Mouse (Mus musculus): ENCODE measurements around the gene Rps15. TPM values are rescaled to one million over a fixed set of nuclear protein-coding genes. Genes with fewer than 3 reads are reported as not detected.
A peak's percentile ranks its signal among the peaks of the same experiment; 100 is the strongest.

Rps15 gene
- polyA plus RNA-seq, 1 experiment from 2014 or later = 536 TPM

DNA sequence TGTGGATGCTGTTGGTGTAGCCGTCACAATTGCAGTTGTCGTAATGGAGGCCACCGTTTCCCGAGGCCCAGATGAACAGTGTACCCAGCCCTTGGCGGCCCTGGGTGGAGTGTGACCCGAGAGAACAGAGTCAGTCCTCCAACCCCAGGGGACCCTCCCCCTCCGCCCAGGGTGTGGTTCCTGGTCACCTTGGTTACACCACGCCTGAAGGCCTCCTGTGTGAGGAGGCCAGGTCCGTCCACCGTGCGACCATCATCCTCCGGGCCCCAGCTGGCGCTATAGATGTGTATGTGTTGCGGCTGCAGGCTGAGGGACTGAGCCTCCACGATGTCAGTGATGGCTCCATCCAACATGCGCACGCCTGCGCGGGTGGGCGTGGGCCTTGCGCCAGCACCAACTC lies 32.8 kb downstream of the Rps15 start:
- WGBS = 80% methylated on average over 21 of the region's 21 CpGs
- no peaks in the 10 kb centered on the region; the same call in 1 of the 2 replicates for H3K27me3 ChIP-seq (ENCODE audit: control insufficient read depth, insufficient read depth, low read length)

DNA sequence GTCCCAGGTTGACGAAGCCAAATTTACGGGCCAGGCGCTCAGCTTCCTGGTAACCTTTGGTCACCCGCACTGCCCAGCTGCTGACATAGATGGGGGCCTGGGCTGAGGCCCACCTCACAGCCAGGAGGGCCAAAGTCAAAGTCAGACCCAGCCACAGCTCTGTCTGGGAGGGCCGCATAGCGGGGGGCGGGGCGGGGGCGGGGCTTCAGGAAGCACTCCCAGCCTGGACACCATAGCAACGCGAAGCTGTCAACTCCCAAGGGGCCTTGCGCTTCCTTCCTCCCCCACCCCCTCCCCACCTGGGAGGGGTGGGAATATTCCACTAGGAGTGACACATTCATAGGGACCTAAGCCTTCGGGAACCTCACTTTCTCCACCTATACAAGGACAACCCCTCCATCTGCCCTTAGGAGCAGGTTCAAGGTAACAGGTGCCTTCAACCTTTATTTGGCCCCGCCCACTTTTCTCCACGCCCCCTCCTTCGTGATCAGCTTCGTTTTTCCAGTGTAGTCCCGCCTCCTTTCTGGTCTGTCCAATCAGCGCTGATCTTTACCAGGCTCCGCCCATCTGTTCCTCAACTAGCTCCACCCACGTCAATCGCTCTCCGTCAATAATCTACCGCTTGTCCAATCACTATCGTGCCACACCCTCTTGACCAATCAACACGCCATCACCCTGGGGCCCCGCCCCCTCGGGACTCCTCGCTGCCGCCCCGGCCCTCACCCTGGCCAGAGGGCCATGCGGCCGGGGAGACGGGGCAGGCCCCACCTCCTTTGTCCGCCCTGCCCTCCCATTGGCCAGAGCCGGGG lies 37.2 kb downstream of the Rps15 start, which contains the start of the genes Pcsk4 and Reep6:
Gene Pcsk4, minus strand, starts transcription at position 226 of the 809 bp plus-strand sequence.
Gene Reep6, plus strand, starts transcription at position 681 of the 809 bp plus-strand sequence.
- H3K9me3 ChIP-seq (replicated peaks; ENCODE audit: control insufficient read depth, low read length) = no peaks in the 10 kb centered on the region
- no peak within 1 kb of the TSS for H3K27ac ChIP-seq (ENCODE audit: low read length)
- 4% methylated on average over 36 of the region's 36 CpGs for WGBS

More for the DNA sequence above, 32.8 kb downstream of the Rps15 start:
- no peak overlapping the region for H3K9ac ChIP-seq (ENCODE audit: low read length)
- H3K9me3 ChIP-seq (replicated peaks; ENCODE audit: control insufficient read depth, low read length) = no peaks in the 10 kb centered on the region
- no peak for ATAC-seq (replicated peaks; ENCODE audit: extremely low read depth, insufficient read depth, low FRiP score)
- no peak overlapping the region for H3K4me2 ChIP-seq (ENCODE audit: low read depth, low read length)
- no peak overlapping the region for H3K27ac ChIP-seq (ENCODE audit: low read length)
- H3K36me3 ChIP-seq (ENCODE audit: control insufficient read depth, insufficient read depth) = no peaks in the 10 kb centered on the region
- H3K4me1 ChIP-seq (ENCODE audit: control insufficient read depth, insufficient read depth, low read length) = peaks cover 23% of the 10 kb centered on the region
- H3K4me3 ChIP-seq (ENCODE audit: low read length) = no peak overlapping the region

DNA sequence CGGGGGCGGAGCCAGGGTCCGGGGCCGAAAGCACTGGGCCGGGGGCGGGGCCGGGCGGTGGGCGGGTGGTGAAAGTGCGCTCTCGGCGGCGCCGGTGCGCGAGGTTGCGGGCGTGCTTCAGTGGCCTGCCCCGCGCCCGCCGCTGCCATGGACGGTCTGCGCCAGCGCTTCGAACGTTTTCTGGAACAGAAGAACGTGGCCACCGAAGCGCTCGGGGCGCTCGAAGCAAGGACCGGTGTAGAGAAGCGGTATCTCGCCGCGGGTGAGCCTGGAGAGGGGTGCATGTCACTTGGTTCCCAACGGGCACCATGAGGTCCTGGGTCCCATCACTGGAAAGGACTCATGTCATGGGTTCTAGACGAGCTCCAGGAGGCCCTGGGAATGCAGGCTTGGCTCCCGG lies 37.8 kb downstream of the Rps15 start:
- H3K9ac ChIP-seq (ENCODE audit: low read length) = peak overlapping the region; percentile 67
- ATAC-seq (replicated peaks; ENCODE audit: extremely low read depth, insufficient read depth, low FRiP score) = no peak
- no peak overlapping the region for H3K27ac ChIP-seq (ENCODE audit: low read length)
- peak overlapping the region; percentile 46 for H3K4me3 ChIP-seq (ENCODE audit: low read length)
- H3K27me3 ChIP-seq (ENCODE audit: control insufficient read depth, insufficient read depth, low read length) = peaks cover 15% of the 10 kb centered on the region
- H3K4me1 ChIP-seq (ENCODE audit: control insufficient read depth, insufficient read depth, low read length) = peaks cover 12% of the 10 kb centered on the region; the same call in 1 of the 2 replicates
- H3K9me3 ChIP-seq (replicated peaks; ENCODE audit: control insufficient read depth, low read length) = no peaks in the 10 kb centered on the region
- H3K4me2 ChIP-seq (ENCODE audit: low read depth, low read length) = peak overlapping the region; percentile 74
- no peaks in the 10 kb centered on the region for H3K36me3 ChIP-seq (ENCODE audit: control insufficient read depth, insufficient read depth)
- 2% methylated on average over 41 of the region's 41 CpGs for WGBS

More for the DNA sequence above, 37.2 kb downstream of the Rps15 start, which contains the start of the genes Pcsk4 and Reep6:
- peak; percentile 91 for ATAC-seq (replicated peaks; ENCODE audit: extremely low read depth, insufficient read depth, low FRiP score)
- Histone ChIP-seq H3K4me3 (ENCODE audit: low read length) (peak within 1 kb of the TSS; percentile 46), H3K27me3 (ENCODE audit: control insufficient read depth, insufficient read depth, low read length) (peaks cover 15% of the 10 kb centered on the region), H3K4me1 (ENCODE audit: control insufficient read depth, insufficient read depth, low read length) (peaks cover 12% of the 10 kb centered on the region; the same call in 1 of the 2 replicates), H3K4me2 (ENCODE audit: low read depth, low read length) (peak within 1 kb of the TSS; percentile 74), H3K9ac (ENCODE audit: low read length) (peak within 1 kb of the TSS; percentile 67), H3K36me3 (ENCODE audit: control insufficient read depth, insufficient read depth) (no peaks in the 10 kb centered on the region)

DNA sequence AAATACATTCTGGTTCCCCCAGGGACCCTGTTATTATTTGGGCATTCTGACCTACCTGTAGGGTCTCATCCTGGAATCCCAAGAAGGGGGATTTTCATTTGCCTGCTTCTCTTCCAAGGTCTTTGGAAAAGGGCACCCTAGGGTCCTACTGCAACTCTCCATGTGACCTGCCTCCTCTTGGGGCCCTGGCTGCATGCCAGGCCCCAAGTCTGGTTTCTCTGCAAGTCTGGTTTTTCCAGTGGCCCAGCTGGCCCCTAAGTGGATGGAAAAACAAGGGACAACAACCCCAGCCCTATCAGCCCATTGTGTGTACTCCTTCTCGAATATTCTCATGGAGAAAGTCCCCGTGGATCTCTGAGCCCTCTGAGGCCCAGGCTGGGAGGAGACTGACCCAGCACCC lies 38.6 kb downstream of the Rps15 start:
- H3K9ac ChIP-seq (ENCODE audit: low read length) = no peak overlapping the region
- no peak overlapping the region for H3K4me3 ChIP-seq (ENCODE audit: low read length)
- H3K4me1 ChIP-seq (ENCODE audit: control insufficient read depth, insufficient read depth, low read length) = peaks cover 12% of the 10 kb centered on the region; the same call in 1 of the 2 replicates
- H3K4me2 ChIP-seq (ENCODE audit: low read depth, low read length) = peak overlapping the region; percentile 74; the same call in 1 of the 2 replicates
- no peaks in the 10 kb centered on the region for H3K36me3 ChIP-seq (ENCODE audit: control insufficient read depth, insufficient read depth)
- no peaks in the 10 kb centered on the region for H3K9me3 ChIP-seq (replicated peaks; ENCODE audit: control insufficient read depth, low read length)
- H3K27me3 ChIP-seq (ENCODE audit: control insufficient read depth, insufficient read depth, low read length) = peaks cover 15% of the 10 kb centered on the region
- 42% methylated on average over 2 of the region's 2 CpGs for WGBS
- H3K27ac ChIP-seq (ENCODE audit: low read length) = no peak overlapping the region
- no peak for ATAC-seq (replicated peaks; ENCODE audit: extremely low read depth, insufficient read depth, low FRiP score)

DNA sequence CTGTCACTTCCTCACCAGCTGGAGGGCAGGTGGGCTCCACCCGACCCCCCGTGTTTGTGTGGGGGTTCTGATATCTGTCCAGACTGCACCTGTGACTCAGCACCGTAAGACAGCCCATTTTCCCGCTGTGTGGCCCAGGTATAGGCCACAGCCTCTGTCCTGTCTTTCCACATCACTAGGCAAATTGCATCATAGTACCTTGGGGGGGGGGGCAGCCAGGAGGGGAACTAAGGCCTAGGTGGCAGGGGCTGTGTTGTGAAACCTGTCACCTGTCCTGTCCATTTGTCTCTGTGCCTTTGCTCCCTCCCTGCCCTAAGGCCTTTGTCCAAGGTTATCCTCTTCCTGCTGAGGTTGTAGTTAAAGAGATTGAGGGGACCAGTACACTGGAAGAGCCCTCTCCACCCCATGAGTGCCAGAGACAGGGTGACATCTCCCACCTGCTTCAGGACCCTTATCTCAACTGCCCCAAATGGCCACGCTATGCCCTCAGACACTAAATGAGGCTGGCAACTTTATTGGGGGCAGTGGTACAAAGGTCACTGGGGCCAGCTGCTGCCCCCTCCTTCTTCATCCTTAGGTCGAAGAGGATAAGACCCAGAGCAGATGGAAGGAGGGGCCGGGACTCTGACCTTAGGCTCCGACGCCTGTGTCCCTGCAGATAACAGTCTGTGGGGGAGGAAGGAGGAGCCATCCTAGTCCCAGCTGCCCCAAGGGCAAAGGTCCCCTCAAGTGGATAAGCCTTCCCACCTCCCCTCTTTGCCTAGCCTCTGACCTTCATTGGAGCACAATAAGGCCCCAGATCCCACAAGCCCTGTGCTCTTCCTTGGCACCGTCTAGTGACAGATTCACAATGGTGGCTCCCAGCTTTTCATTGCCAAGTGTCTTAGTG lies 39.6 kb downstream of the Rps15 start:
- no peak overlapping the region for H3K4me2 ChIP-seq (ENCODE audit: low read depth, low read length)
- no peaks in the 10 kb centered on the region for H3K9me3 ChIP-seq (replicated peaks; ENCODE audit: control insufficient read depth, low read length)
- H3K9ac ChIP-seq (ENCODE audit: low read length) = no peak overlapping the region
- no peak overlapping the region for H3K27ac ChIP-seq (ENCODE audit: low read length)
- peaks cover 12% of the 10 kb centered on the region; the same call in 1 of the 2 replicates for H3K4me1 ChIP-seq (ENCODE audit: control insufficient read depth, insufficient read depth, low read length)
- WGBS = 50% methylated on average over 10 of the region's 10 CpGs
- H3K36me3 ChIP-seq (ENCODE audit: control insufficient read depth, insufficient read depth) = no peaks in the 10 kb centered on the region
- H3K27me3 ChIP-seq (ENCODE audit: control insufficient read depth, insufficient read depth, low read length) = peaks cover 15% of the 10 kb centered on the region
- ATAC-seq (replicated peaks; ENCODE audit: extremely low read depth, insufficient read depth, low FRiP score) = no peak
- H3K4me3 ChIP-seq (ENCODE audit: low read length) = no peak overlapping the region

DNA sequence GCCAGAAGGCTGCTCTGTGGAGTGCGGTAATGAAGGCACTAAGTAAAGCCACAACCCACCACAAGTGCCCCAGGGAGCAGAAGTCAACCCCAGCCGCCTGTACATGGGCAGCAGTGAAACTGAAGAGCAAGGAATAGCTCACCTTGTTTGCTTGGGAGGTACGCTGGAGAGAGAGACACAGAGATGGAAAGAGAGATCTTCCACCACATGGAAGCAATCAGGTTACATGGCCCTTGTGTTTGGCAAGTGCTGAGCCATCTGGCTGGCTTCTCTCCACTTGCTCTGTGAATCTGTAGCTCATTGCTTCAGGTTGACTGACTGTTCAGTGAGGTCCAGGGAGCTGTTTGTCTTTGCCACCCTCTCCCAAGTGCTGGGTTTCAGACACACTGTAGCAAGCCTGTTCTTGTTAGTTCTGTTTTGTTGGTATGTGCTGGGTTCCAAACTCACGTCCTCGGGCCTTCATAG lies 40.3 kb downstream of the Rps15 start:
- H3K27ac ChIP-seq (ENCODE audit: low read length) = no peak overlapping the region
- no peak overlapping the region for H3K4me2 ChIP-seq (ENCODE audit: low read depth, low read length)
- H3K27me3 ChIP-seq (ENCODE audit: control insufficient read depth, insufficient read depth, low read length) = peaks cover 15% of the 10 kb centered on the region
- no peak overlapping the region for H3K4me3 ChIP-seq (ENCODE audit: low read length)
- H3K9ac ChIP-seq (ENCODE audit: low read length) = no peak overlapping the region
- WGBS = 81% methylated on average over 5 of the region's 5 CpGs
- peaks cover 12% of the 10 kb centered on the region; the same call in 1 of the 2 replicates for H3K4me1 ChIP-seq (ENCODE audit: control insufficient read depth, insufficient read depth, low read length)
- ATAC-seq (replicated peaks; ENCODE audit: extremely low read depth, insufficient read depth, low FRiP score) = no peak
- H3K9me3 ChIP-seq (replicated peaks; ENCODE audit: control insufficient read depth, low read length) = no peaks in the 10 kb centered on the region
- H3K36me3 ChIP-seq (ENCODE audit: control insufficient read depth, insufficient read depth) = no peaks in the 10 kb centered on the region

DNA sequence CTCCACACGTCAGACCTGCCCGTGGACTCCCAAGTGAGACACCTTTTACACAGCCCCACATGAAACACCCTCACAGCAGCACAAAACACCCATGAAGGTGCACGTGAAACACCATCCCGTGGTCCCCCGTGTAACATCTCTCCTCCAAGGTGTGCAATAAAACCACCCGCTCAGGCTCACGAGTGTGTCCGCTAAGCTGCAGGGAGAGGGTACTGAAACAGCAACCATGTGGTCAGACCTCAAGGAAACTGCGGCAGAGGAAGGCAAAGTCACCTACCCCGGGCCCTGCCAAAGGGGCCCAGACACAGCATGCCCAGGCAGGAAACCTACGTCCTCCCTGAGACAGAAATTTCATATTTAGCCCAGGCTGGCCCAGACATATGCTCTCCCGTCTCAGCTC lies 44.0 kb downstream of the Rps15 start:
- no peaks in the 10 kb centered on the region for H3K36me3 ChIP-seq (ENCODE audit: control insufficient read depth, insufficient read depth)
- H3K27ac ChIP-seq (ENCODE audit: low read length) = no peak overlapping the region
- H3K9ac ChIP-seq (ENCODE audit: low read length) = no peak overlapping the region
- H3K4me2 ChIP-seq (ENCODE audit: low read depth, low read length) = no peak overlapping the region
- peaks cover 22% of the 10 kb centered on the region for H3K27me3 ChIP-seq (ENCODE audit: control insufficient read depth, insufficient read depth, low read length)
- ATAC-seq (replicated peaks; ENCODE audit: extremely low read depth, insufficient read depth, low FRiP score) = no peak
- H3K4me3 ChIP-seq (ENCODE audit: low read length) = no peak overlapping the region
- H3K4me1 ChIP-seq (ENCODE audit: control insufficient read depth, insufficient read depth, low read length) = no peaks in the 10 kb centered on the region
- no peaks in the 10 kb centered on the region for H3K9me3 ChIP-seq (replicated peaks; ENCODE audit: control insufficient read depth, low read length)
- 84% methylated on average over 12 of the region's 12 CpGs for WGBS

DNA sequence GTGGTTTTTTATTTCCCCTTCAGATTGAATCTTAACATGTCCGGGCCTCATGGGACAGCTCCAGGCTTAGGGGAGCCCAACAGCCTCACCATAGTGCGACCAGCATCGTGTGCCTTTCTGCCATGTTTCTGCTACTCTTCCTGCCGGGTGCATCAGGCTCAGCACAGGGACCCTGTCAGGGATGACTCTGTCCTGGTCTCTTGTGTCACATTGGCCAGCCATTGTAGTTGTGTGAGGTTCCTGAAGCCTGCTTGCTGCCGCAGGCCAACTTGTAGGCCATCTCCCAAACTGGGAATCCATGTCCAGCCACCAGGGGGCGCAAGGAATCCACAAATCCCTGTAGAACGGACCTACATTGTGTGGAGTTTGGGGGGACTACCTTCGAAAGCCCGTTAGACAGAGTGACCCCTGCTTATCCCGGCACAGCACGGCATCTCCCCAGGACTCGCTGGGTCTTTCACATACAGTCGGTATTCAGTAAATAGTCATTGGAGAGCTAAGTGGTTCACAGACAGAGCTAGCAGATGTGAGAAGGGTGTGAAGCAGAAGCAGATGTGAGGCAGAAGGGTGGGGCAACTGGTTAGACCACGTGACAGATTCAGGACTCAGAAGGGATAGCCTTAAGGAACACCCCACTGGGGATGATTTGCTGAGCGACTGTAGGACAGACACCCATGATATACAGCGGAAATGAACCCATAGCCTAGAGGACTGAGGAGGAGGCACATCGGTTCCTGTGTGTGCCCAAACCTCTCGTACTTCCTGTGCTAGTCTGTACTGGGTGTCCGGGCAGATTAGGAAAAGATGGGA lies 47.9 kb downstream of the Rps15 start:
- peaks cover 40% of the 10 kb centered on the region for H3K27me3 ChIP-seq (ENCODE audit: control insufficient read depth, insufficient read depth, low read length)
- no peak overlapping the region for H3K4me3 ChIP-seq (ENCODE audit: low read length)
- H3K36me3 ChIP-seq (ENCODE audit: control insufficient read depth, insufficient read depth) = no peaks in the 10 kb centered on the region
- 23% methylated on average over 19 of the region's 19 CpGs for WGBS
- H3K9ac ChIP-seq (ENCODE audit: low read length) = no peak overlapping the region
- H3K4me2 ChIP-seq (ENCODE audit: low read depth, low read length) = 0 out of 2 replicates have a peak overlapping the region, but pooled peaks have one; percentile 14
- peaks cover 24% of the 10 kb centered on the region for H3K4me1 ChIP-seq (ENCODE audit: control insufficient read depth, insufficient read depth, low read length)
- ATAC-seq (replicated peaks; ENCODE audit: extremely low read depth, insufficient read depth, low FRiP score) = no peak
- H3K27ac ChIP-seq (ENCODE audit: low read length) = no peak overlapping the region
- no peaks in the 10 kb centered on the region for H3K9me3 ChIP-seq (replicated peaks; ENCODE audit: control insufficient read depth, low read length)

Data from heart, embryonic 16.5 days (tissue).